Mouse (Mus musculus): ENCODE measurements around the gene Ppfia3. TPM values are rescaled to one million over a fixed set of nuclear protein-coding genes. Genes with fewer than 3 reads are reported as not detected.

Ppfia3 gene
- polyA plus RNA-seq, 1 experiment from 2014 or later = 3.7 TPM

DNA sequence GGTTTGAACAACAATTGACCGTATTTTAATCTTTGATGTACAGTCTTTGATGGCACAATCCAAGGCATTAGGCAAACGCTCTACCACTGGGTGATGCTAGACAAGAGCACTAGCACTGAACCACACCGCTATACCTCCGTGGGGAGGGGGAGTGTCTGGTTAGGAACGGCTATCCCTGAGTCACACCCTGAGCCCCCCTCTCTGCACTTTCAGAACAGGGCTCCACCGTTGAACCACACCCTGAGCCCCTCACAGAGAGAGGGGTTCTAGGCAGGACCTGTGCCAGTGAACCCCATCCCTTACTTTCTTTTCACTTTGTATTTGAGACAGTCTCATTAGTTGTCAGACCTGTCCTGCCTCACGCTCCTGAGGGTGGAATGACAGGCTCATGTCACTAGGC lies 41.5 kb upstream of the Ppfia3 start:
- H3K4me2 ChIP-seq = no peak overlapping the region
- peaks cover 64% of the 10 kb centered on the region for H3K27me3 ChIP-seq (ENCODE audit: control insufficient read depth, insufficient read depth, low read length)
- ATAC-seq (replicated peaks; ENCODE audit: insufficient number of reproducible peaks, low FRiP score, low TSS enrichment) = no peak
- no peak overlapping the region for H3K27ac ChIP-seq (ENCODE audit: low read depth, low read length)
- no peak overlapping the region for H3K4me3 ChIP-seq (ENCODE audit: low read depth, low read length)
- no peaks in the 10 kb centered on the region for H3K36me3 ChIP-seq (ENCODE audit: control insufficient read depth, insufficient read depth, low read length)
- H3K9me3 ChIP-seq (replicated peaks; ENCODE audit: control insufficient read depth, low read length) = no peaks in the 10 kb centered on the region
- no peak overlapping the region for H3K9ac ChIP-seq (ENCODE audit: low read depth, low read length)
- H3K4me1 ChIP-seq (ENCODE audit: control insufficient read depth, insufficient read depth, low read length) = peaks cover 17% of the 10 kb centered on the region
- 69% methylated on average over 7 of the region's 7 CpGs for WGBS (ENCODE audit: insufficient replicate concordance)

DNA sequence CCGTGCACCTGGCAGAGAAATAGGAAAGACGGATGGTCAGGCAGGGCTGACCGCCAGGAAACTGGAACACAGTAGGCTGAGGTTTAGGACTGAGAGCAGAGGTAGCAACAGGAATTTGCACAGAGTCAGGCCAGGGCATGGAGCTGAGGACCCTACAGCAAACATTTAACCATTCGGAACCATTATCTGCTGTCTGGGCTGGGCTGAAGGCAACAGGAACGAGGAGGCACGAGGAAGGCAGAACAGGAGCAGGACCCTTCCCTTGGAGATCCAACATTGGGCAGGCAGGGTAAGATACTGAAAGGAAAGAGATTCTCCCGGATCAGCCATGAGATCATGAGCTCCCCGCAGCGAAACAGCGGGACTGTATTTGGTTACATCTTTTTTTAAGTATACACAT lies 41.0 kb upstream of the Ppfia3 start:
- 73% methylated on average over 10 of the region's 10 CpGs for WGBS (ENCODE audit: insufficient replicate concordance)
- Histone ChIP-seq H3K9ac (ENCODE audit: low read depth, low read length) (no peak overlapping the region), H3K27ac (ENCODE audit: low read depth, low read length) (no peak overlapping the region), H3K27me3 (ENCODE audit: control insufficient read depth, insufficient read depth, low read length) (peaks cover 64% of the 10 kb centered on the region), H3K36me3 (ENCODE audit: control insufficient read depth, insufficient read depth, low read length) (no peaks in the 10 kb centered on the region), H3K4me2 (no peak overlapping the region), H3K9me3 (replicated peaks; ENCODE audit: control insufficient read depth, low read length) (no peaks in the 10 kb centered on the region), H3K4me1 (ENCODE audit: control insufficient read depth, insufficient read depth, low read length) (peaks cover 13% of the 10 kb centered on the region), H3K4me3 (ENCODE audit: low read depth, low read length) (no peak overlapping the region)
- no peak for ATAC-seq (replicated peaks; ENCODE audit: insufficient number of reproducible peaks, low FRiP score, low TSS enrichment)

DNA sequence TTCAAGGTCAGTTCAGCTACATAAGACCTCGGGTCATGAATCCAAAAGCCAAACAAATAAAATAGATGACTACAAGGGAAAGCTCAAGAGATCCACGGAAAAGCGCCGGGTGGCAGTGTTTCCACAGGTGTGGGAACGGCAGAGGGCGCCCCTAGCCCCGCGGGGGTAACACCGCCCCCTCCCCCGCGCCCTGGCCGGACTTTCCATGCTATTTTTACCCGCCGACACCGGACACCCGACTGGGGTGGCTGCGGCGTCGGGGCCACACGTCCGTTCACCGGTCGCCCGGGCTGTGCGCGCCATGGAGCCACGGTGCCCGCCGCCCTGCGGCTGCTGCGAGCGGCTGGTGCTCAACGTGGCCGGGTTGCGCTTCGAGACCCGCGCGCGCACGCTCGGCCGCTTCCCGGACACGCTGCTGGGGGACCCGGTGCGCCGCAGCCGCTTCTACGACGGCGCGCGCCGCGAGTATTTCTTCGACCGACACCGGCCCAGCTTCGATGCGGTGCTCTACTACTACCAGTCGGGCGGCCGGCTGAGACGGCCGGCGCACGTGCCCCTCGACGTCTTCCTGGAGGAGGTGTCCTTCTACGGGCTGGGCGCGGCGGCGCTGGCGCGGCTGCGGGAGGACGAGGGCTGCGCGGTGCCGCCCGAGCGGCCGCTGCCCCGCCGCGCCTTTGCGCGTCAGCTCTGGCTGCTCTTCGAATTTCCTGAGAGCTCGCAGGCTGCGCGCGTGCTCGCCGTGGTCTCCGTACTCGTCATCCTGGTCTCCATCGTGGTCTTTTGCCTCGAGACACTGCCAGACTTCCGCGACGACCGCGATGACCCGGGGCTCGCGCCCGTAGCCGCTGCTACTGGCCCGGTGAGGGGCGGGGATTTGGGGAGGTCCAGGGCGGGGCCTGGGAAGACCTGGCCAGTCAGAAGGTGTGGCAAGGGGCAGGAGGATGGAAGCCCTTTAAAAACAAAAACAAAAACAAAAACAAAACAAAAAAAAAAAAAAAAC lies 39.6 kb upstream of the Ppfia3 start:
- Histone ChIP-seq H3K4me1 (ENCODE audit: control insufficient read depth, insufficient read depth, low read length) (peaks cover 9% of the 10 kb centered on the region; the same call in 1 of the 2 replicates), H3K9me3 (replicated peaks; ENCODE audit: control insufficient read depth, low read length) (no peaks in the 10 kb centered on the region), H3K27me3 (ENCODE audit: control insufficient read depth, insufficient read depth, low read length) (peaks cover 57% of the 10 kb centered on the region), H3K9ac (ENCODE audit: low read depth, low read length) (peak overlapping the region; percentile 62), H3K36me3 (ENCODE audit: control insufficient read depth, insufficient read depth, low read length) (no peaks in the 10 kb centered on the region), H3K4me2 (peak overlapping the region; percentile 77), H3K4me3 (ENCODE audit: low read depth, low read length) (peak overlapping the region; percentile 49), H3K27ac (ENCODE audit: low read depth, low read length) (no peak overlapping the region)
- ATAC-seq (replicated peaks; ENCODE audit: insufficient number of reproducible peaks, low FRiP score, low TSS enrichment) = 0 out of 2 replicates have a peak, but pooled peaks have one; percentile 27
- 1% methylated on average over 108 of the region's 114 CpGs for WGBS (ENCODE audit: insufficient replicate concordance)

DNA sequence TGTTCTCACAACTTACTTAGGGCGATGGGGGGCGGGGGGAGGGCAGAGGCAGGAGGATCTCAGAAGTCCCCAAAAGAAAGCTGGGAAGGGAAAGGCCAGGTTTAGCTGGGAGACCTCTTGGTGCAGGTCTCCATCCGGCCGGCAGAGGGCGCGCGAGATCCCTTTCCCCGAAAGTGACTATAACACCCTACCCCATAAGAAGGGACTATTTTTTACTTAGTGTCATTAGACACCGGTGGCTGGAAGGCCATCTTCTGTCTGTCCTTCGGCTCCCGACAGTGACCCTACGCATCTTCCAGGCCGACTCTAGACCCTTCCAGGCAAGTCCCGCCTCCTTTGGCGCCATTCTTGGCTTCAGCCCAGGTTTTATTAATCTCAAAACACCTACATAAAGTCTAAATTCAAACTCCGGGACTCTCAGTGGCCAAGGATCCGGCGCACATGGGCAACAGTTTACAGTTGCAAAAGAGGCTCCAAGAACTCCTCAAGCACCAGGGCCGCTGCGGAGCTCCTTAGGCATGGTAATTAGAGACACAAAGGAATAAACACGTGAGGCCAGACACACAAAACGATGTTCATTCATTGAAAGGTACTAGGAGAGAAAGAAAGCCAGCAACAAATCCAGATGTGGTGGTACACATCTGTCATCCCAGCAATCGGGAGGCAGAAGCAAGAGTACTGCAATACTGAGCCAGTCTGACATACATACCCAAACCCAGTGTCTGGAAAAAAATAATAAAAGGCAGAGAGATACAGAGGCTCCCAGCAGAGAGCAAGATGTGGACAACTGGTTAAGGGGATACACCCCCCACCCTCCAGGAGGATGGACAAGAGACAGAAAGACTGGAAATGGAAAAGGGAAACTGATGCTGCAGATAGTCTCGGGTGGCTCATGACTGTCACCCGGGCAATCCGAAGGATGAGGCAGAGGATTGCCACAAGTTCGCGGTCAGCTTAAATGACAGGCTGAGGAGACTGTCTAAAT lies 38.6 kb upstream of the Ppfia3 start, which contains the start of gene Kcna7:
Gene Kcna7 (plus strand): TSS at position 563 of the 985 bp plus-strand sequence.
- peak within 1 kb of the TSS; percentile 77 for H3K4me2 ChIP-seq
- peaks cover 50% of the 10 kb centered on the region for H3K27me3 ChIP-seq (ENCODE audit: control insufficient read depth, insufficient read depth, low read length)
- H3K9ac ChIP-seq (ENCODE audit: low read depth, low read length) = peak within 1 kb of the TSS; percentile 62
- no peak within 1 kb of the TSS for H3K27ac ChIP-seq (ENCODE audit: low read depth, low read length)
- peaks cover 9% of the 10 kb centered on the region; the same call in 1 of the 2 replicates for H3K4me1 ChIP-seq (ENCODE audit: control insufficient read depth, insufficient read depth, low read length)
- no peaks in the 10 kb centered on the region for H3K9me3 ChIP-seq (replicated peaks; ENCODE audit: control insufficient read depth, low read length)
- no peak for ATAC-seq (replicated peaks; ENCODE audit: insufficient number of reproducible peaks, low FRiP score, low TSS enrichment)
- peak within 1 kb of the TSS; percentile 49 for H3K4me3 ChIP-seq (ENCODE audit: low read depth, low read length)
- no peaks in the 10 kb centered on the region for H3K36me3 ChIP-seq (ENCODE audit: control insufficient read depth, insufficient read depth, low read length)
- WGBS (ENCODE audit: insufficient replicate concordance) = 14% methylated on average over 28 of the region's 28 CpGs

DNA sequence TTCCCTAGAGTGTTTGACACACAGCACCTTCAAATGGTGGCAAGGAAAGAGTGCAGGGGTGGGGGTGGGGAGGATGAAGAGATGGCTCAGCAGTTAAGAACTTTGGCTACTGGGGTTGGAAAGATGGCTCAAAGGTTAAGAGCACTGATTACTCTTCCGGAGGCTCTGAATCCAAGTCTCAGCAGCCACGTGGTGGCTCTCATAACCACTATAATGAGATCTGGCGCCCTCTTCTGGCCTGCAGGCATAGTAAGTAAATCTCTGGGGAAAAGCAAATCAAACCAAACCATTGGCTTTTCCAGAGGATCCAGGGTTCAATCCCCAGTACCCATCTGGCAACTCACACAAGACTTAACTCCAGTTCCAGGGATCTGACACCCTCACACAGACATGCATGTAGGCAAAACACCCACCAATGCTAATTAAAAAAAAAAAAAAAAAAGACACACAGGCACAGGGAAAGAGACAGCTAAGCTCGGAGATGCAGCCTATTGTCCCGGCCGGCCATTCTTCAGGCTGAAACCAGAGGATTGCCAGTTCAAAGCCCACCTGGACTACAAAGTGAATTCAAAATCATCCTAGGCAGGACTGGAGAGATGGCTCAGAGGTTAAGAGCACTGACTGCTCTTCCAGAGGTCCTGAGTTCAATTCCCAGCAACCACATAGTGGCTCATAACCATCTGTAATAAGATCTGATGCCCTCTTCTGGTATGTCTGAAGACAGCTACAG lies 36.9 kb upstream of the Ppfia3 start:
- Histone ChIP-seq H3K27ac (ENCODE audit: low read depth, low read length) (no peak overlapping the region), H3K4me1 (ENCODE audit: control insufficient read depth, insufficient read depth, low read length) (peaks cover 9% of the 10 kb centered on the region; the same call in 1 of the 2 replicates), H3K9me3 (replicated peaks; ENCODE audit: control insufficient read depth, low read length) (no peaks in the 10 kb centered on the region), H3K36me3 (ENCODE audit: control insufficient read depth, insufficient read depth, low read length) (no peaks in the 10 kb centered on the region), H3K4me3 (ENCODE audit: low read depth, low read length) (no peak overlapping the region), H3K9ac (ENCODE audit: low read depth, low read length) (no peak overlapping the region), H3K4me2 (no peak overlapping the region), H3K27me3 (ENCODE audit: control insufficient read depth, insufficient read depth, low read length) (peaks cover 36% of the 10 kb centered on the region)
- WGBS (ENCODE audit: insufficient replicate concordance) = 48% methylated on average over 6 of the region's 6 CpGs
- ATAC-seq (replicated peaks; ENCODE audit: insufficient number of reproducible peaks, low FRiP score, low TSS enrichment) = no peak

DNA sequence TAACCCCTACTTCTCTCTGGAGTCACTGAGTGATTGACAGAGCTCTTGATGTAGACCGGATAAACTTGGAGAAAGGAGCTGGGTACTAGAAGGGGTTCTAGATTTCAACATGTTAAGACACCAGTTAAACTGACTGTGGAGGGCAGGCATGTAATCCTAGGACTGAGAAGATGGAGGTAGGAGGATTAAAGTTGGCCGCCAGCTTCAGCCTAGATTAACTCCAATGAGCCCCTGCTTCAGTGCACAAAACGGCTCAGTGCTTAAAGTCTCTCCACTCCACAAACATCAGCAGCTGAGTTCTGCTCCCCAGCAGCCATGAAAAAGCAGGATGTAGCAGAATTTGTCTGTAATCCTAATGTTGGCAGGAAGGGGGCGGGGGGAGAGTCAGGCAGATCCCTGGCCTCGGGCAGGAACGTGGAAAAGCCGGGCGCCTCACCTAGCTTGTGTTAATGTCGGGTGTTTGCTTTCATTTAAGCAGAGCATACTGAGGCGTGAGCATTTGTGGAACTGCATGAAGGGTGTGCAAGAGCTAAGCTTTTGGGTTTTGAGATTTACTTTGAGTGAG lies 34.8 kb upstream of the Ppfia3 start:
- H3K9me3 ChIP-seq (replicated peaks; ENCODE audit: control insufficient read depth, low read length) = no peaks in the 10 kb centered on the region
- 69% methylated on average over 10 of the region's 10 CpGs for whole genome bisulfite sequencing (ENCODE audit: insufficient replicate concordance)
- no peak for ATAC-seq (replicated peaks; ENCODE audit: insufficient number of reproducible peaks, low FRiP score, low TSS enrichment)
- H3K36me3 ChIP-seq (ENCODE audit: control insufficient read depth, insufficient read depth, low read length) = no peaks in the 10 kb centered on the region
- no peak overlapping the region for H3K27ac ChIP-seq (ENCODE audit: low read depth, low read length)
- no peak overlapping the region for H3K4me3 ChIP-seq (ENCODE audit: low read depth, low read length)
- H3K4me2 ChIP-seq = no peak overlapping the region
- H3K4me1 ChIP-seq (ENCODE audit: control insufficient read depth, insufficient read depth, low read length) = peaks cover 8% of the 10 kb centered on the region; the same call in 1 of the 2 replicates
- peaks cover 15% of the 10 kb centered on the region for H3K27me3 ChIP-seq (ENCODE audit: control insufficient read depth, insufficient read depth, low read length)
- no peak overlapping the region for H3K9ac ChIP-seq (ENCODE audit: low read depth, low read length)

DNA sequence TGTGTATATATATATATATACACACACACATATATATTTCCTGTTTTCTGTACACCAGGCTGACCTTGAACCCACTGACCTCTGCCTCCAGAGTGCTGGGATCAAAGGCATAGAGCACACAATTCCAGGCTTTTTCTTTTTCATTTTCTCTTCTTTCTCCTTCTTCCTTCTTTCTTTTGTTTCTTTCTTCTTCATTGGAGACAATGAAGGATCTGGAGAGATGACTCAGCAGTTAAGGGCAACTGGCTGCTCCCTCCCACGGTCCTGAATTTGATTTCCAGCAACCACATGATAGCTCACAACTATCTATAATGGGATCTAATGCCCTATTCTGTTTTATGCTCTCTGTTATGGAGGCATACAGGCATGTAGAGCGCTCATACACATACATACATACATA lies 30.0 kb upstream of the Ppfia3 start:
- 82% methylated on average over 2 of the region's 2 CpGs for WGBS (ENCODE audit: insufficient replicate concordance)
- no peak for ATAC-seq (replicated peaks; ENCODE audit: insufficient number of reproducible peaks, low FRiP score, low TSS enrichment)
- H3K27me3 ChIP-seq (ENCODE audit: control insufficient read depth, insufficient read depth, low read length) = no peaks in the 10 kb centered on the region

More for the DNA sequence above, 30.0 kb upstream of the Ppfia3 start:
- Histone ChIP-seq H3K9ac (ENCODE audit: low read depth, low read length) (no peak overlapping the region), H3K36me3 (ENCODE audit: control insufficient read depth, insufficient read depth, low read length) (peaks cover 4% of the 10 kb centered on the region; the same call in 1 of the 2 replicates), H3K27ac (ENCODE audit: low read depth, low read length) (no peak overlapping the region), H3K4me3 (ENCODE audit: low read depth, low read length) (no peak overlapping the region), H3K4me2 (no peak overlapping the region), H3K4me1 (ENCODE audit: control insufficient read depth, insufficient read depth, low read length) (peaks cover 15% of the 10 kb centered on the region), H3K9me3 (replicated peaks; ENCODE audit: control insufficient read depth, low read length) (no peaks in the 10 kb centered on the region)

All from heart, embryonic 11.5 days (tissue).